In the genomic region with DNA sequence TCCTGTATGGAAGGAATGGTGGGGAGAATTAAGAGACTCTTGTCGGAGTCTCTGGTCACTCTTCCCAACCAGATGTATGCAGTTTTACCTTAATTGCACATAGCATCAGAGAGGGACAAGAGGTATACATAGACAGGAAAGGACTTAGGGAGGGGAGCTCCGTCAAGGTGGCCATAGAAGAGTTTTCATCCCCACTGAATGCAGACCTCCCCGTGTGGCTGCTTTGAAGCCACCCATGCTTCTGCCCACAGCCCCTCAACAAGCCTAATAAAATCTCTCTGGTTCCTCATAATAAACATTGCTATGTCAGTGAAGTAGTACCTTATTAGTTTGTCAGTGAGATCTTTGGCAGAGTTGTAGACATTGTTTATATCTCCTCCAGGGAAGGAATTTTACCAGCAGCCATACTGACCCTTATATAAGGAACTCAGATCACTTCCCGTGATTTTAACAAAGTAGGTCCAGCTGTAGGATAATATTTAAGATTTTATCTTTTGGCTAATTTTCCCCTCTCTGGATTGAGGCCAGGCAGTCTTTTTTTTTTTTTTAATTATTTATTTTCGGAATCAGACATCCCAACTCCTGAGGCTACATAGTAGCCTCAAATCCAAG, we compare ENCODE assay signal across 21 mouse cellular contexts. TPM values are rescaled to one million over a fixed set of nuclear protein-coding genes. Genes with fewer than 3 reads are reported as not detected.
DNase-seq lines count a peak whose midpoint lies in the region; ATAC-seq lines count a peak whose summit lies in the region.
"Had no signal": no experiment of that assay in that cellular context is flagged by ENCODE, and none has a peak within 500 bp of the region (broad histone marks: within the 10 kb centered on the region; RNA-seq: fewer than 3 reads in every experiment).

No protein-coding gene starts in this region.

- H3K9ac ChIP-seq in embryonic facial prominence, embryonic 11.5 days (replicated peaks; ENCODE audit: low read length) = no peak overlapping the region
- H3K9ac ChIP-seq in intestine, embryonic 14.5 days (ENCODE audit: low read length) = no peak overlapping the region
- no peak overlapping the region for H3K9ac ChIP-seq in intestine, embryonic 15.5 days
- H3K9ac ChIP-seq in lung, embryonic 16.5 days (ENCODE audit: low read length) = no peak overlapping the region
- H3K9ac ChIP-seq in hindbrain, embryonic 14.5 days = no peak overlapping the region
- H3K9ac ChIP-seq: embryonic facial prominence, embryonic 15.5 days; heart, embryonic 13.5 days; hindbrain, embryonic 12.5 days had no signal

- 72% methylated on average over 5 of the region's 5 CpGs for WGBS in embryonic facial prominence, embryonic 11.5 days
- 79% methylated on average over 5 of the region's 5 CpGs for WGBS in embryonic facial prominence, embryonic 10.5 days
- WGBS in intestine, embryonic 14.5 days = 36% methylated on average over 5 of the region's 5 CpGs
- 49% methylated on average over 5 of the region's 5 CpGs for WGBS in intestine, embryonic 15.5 days
- WGBS in lung, embryonic 16.5 days = 48% methylated on average over 5 of the region's 5 CpGs
- 86% methylated on average over 5 of the region's 5 CpGs for WGBS in hindbrain, embryonic 14.5 days

- H3K4me1 ChIP-seq in embryonic facial prominence, embryonic 11.5 days (ENCODE audit: control insufficient read depth, insufficient read depth, low read length) = no peaks in the 10 kb centered on the region
- no peaks in the 10 kb centered on the region for H3K4me1 ChIP-seq in embryonic facial prominence, embryonic 10.5 days
- peaks cover 6% of the 10 kb centered on the region for H3K4me1 ChIP-seq in intestine, embryonic 14.5 days (replicated peaks; ENCODE audit: control insufficient read depth, insufficient read depth, low read length)
- no peaks in the 10 kb centered on the region; the same call in 1 of the 2 replicates for H3K4me1 ChIP-seq in intestine, embryonic 15.5 days (replicated peaks)
- H3K4me1 ChIP-seq in lung, embryonic 16.5 days (replicated peaks; ENCODE audit: control insufficient read depth, insufficient read depth, low read length) = 0 out of 2 replicates have a peak, but pooled peaks cover 2% of the 10 kb centered on the region
- no peaks in the 10 kb centered on the region for H3K4me1 ChIP-seq in hindbrain, embryonic 14.5 days (replicated peaks; ENCODE audit: control insufficient read depth, insufficient read depth, low read length)
- H3K4me1 ChIP-seq: embryonic facial prominence, embryonic 15.5 days; heart, embryonic 13.5 days; hindbrain, embryonic 12.5 days had no signal

- no peaks in the 10 kb centered on the region for H3K36me3 ChIP-seq in embryonic facial prominence, embryonic 11.5 days (replicated peaks; ENCODE audit: control insufficient read depth, insufficient read depth, low read depth, low read length)
- peaks cover 10% of the 10 kb centered on the region for H3K36me3 ChIP-seq in embryonic facial prominence, embryonic 10.5 days (replicated peaks)
- no peaks in the 10 kb centered on the region for H3K36me3 ChIP-seq in intestine, embryonic 14.5 days (ENCODE audit: control insufficient read depth, insufficient read depth, low read length)
- no peaks in the 10 kb centered on the region for H3K36me3 ChIP-seq in intestine, embryonic 15.5 days
- H3K36me3 ChIP-seq in lung, embryonic 16.5 days (ENCODE audit: control insufficient read depth, insufficient read depth, low read length) = no peaks in the 10 kb centered on the region
- no peaks in the 10 kb centered on the region for H3K36me3 ChIP-seq in hindbrain, embryonic 14.5 days (replicated peaks; ENCODE audit: control insufficient read depth, insufficient read depth)
- H3K36me3 ChIP-seq: embryonic facial prominence, embryonic 15.5 days; hindbrain, embryonic 12.5 days had no signal

- no peak overlapping the region for H3K4me2 ChIP-seq in embryonic facial prominence, embryonic 11.5 days (ENCODE audit: low read depth, low read length)
- no peak overlapping the region for H3K4me2 ChIP-seq in intestine, embryonic 14.5 days (ENCODE audit: low read length)
- no peak overlapping the region for H3K4me2 ChIP-seq in intestine, embryonic 15.5 days (replicated peaks)
- H3K4me2 ChIP-seq in lung, embryonic 16.5 days (ENCODE audit: low read depth, low read length) = no peak overlapping the region
- no peak overlapping the region for H3K4me2 ChIP-seq in hindbrain, embryonic 14.5 days (replicated peaks)
- H3K4me2 ChIP-seq: embryonic facial prominence, embryonic 15.5 days; heart, embryonic 13.5 days; hindbrain, embryonic 12.5 days had no signal

- no peaks in the 10 kb centered on the region for H3K9me3 ChIP-seq in embryonic facial prominence, embryonic 11.5 days (replicated peaks; ENCODE audit: control insufficient read depth, low read length)
- H3K9me3 ChIP-seq in embryonic facial prominence, embryonic 10.5 days = no peaks in the 10 kb centered on the region
- H3K9me3 ChIP-seq in intestine, embryonic 14.5 days (ENCODE audit: control insufficient read depth, low read length) = no peaks in the 10 kb centered on the region
- no peaks in the 10 kb centered on the region for H3K9me3 ChIP-seq in intestine, embryonic 15.5 days
- H3K9me3 ChIP-seq in lung, embryonic 16.5 days (ENCODE audit: control insufficient read depth, low read length) = no peaks in the 10 kb centered on the region
- no peaks in the 10 kb centered on the region for H3K9me3 ChIP-seq in hindbrain, embryonic 14.5 days (ENCODE audit: control insufficient read depth, low read length)
- H3K9me3 ChIP-seq: embryonic facial prominence, embryonic 15.5 days; heart, embryonic 13.5 days; hindbrain, embryonic 12.5 days had no signal

- no peak overlapping the region for H3K4me3 ChIP-seq in embryonic facial prominence, embryonic 11.5 days (ENCODE audit: low read depth, low read length)
- H3K4me3 ChIP-seq in embryonic facial prominence, embryonic 10.5 days = no peak overlapping the region
- H3K4me3 ChIP-seq in intestine, embryonic 14.5 days (ENCODE audit: low read depth, low read length) = no peak overlapping the region
- no peak overlapping the region for H3K4me3 ChIP-seq in intestine, embryonic 15.5 days (replicated peaks)
- H3K4me3 ChIP-seq in lung, embryonic 16.5 days (ENCODE audit: low read length) = no peak overlapping the region
- no peak overlapping the region for H3K4me3 ChIP-seq in hindbrain, embryonic 14.5 days (replicated peaks; ENCODE audit: low read length)
- H3K4me3 ChIP-seq: embryonic facial prominence, embryonic 15.5 days; heart, embryonic 13.5 days; hindbrain, embryonic 12.5 days had no signal

- ATAC-seq in embryonic facial prominence, embryonic 11.5 days (replicated peaks; ENCODE audit: insufficient number of reproducible peaks, low FRiP score, low TSS enrichment, low read depth) = no peak
- no peak for ATAC-seq in intestine, embryonic 14.5 days (replicated peaks; ENCODE audit: low FRiP score, low TSS enrichment, low read depth)
- ATAC-seq in intestine, embryonic 15.5 days = no peak
- peak; percentile 70 for ATAC-seq in lung, embryonic 16.5 days (ENCODE audit: low read depth)
- ATAC-seq in hindbrain, embryonic 14.5 days (ENCODE audit: low FRiP score) = no peak
- ATAC-seq: forebrain, embryonic 14.5 days; hindbrain, embryonic 16.5 days; intestine, postnatal 0 days had no signal

- peak; percentile 3 for DNase-seq in embryonic facial prominence, embryonic 11.5 days (ENCODE audit: low spot score)
- DNase-seq in embryonic facial prominence, embryonic 10.5 days (ENCODE audit: low spot score) = no peak
- no peak for DNase-seq in intestine, embryonic 14.5 days (ENCODE audit: low spot score)
- no peak for DNase-seq in lung, adult 18-20 months
- DNase-seq in hindbrain, embryonic 14.5 days (ENCODE audit: low spot score) = no peak
- DNase-seq: adrenal gland, adult 2 months; adrenal gland, postnatal 14 days; cerebellum, adult 11 months; cerebellum, adult 2 months; cerebellum, adult 9-11 months; cerebellum, postnatal 25 days; gastrocnemius, postnatal 10 days; gastrocnemius, postnatal 36 days had no signal

- H3K27ac ChIP-seq in embryonic facial prominence, embryonic 11.5 days (replicated peaks; ENCODE audit: low read depth, low read length) = no peak overlapping the region
- no peak overlapping the region for H3K27ac ChIP-seq in embryonic facial prominence, embryonic 10.5 days (replicated peaks)
- peak overlapping the region; percentile 1; the same call in 1 of the 2 replicates for H3K27ac ChIP-seq in intestine, embryonic 14.5 days (ENCODE audit: low read depth)
- no peak overlapping the region for H3K27ac ChIP-seq in intestine, embryonic 15.5 days
- H3K27ac ChIP-seq in lung, embryonic 16.5 days (ENCODE audit: low read length) = no peak overlapping the region
- no peak overlapping the region for H3K27ac ChIP-seq in hindbrain, embryonic 14.5 days
- H3K27ac ChIP-seq: embryonic facial prominence, embryonic 15.5 days; heart, embryonic 13.5 days; hindbrain, embryonic 12.5 days had no signal

- no peaks in the 10 kb centered on the region for H3K27me3 ChIP-seq in embryonic facial prominence, embryonic 11.5 days (ENCODE audit: control insufficient read depth, insufficient read depth, low read length)
- no peaks in the 10 kb centered on the region for H3K27me3 ChIP-seq in embryonic facial prominence, embryonic 10.5 days (replicated peaks; ENCODE audit: low read depth, poor library complexity, severe bottlenecking)
- H3K27me3 ChIP-seq in intestine, embryonic 14.5 days (replicated peaks; ENCODE audit: control insufficient read depth, insufficient read depth, low read length) = no peaks in the 10 kb centered on the region
- H3K27me3 ChIP-seq in intestine, embryonic 15.5 days (replicated peaks) = no peaks in the 10 kb centered on the region
- H3K27me3 ChIP-seq in lung, embryonic 16.5 days (ENCODE audit: control insufficient read depth, insufficient read depth, low read depth, low read length) = no peaks in the 10 kb centered on the region
- H3K27me3 ChIP-seq in hindbrain, embryonic 14.5 days (ENCODE audit: control insufficient read depth, insufficient read depth, low read length) = no peaks in the 10 kb centered on the region
- H3K27me3 ChIP-seq: embryonic facial prominence, embryonic 15.5 days; heart, embryonic 13.5 days; hindbrain, embryonic 12.5 days had no signal

RNA-seq across cellular contexts. Expression of gene Adora2b, which starts 47.8 kb away (rescaled TPM):
- 8.1 and 9.8 TPM in 2 replicates for polyA plus RNA-seq in embryonic facial prominence, embryonic 11.5 days (2014; fragmentation: Nextera tagmentation; extraction: Ambion mirVana)
- polyA plus RNA-seq in embryonic facial prominence, embryonic 10.5 days (2016; fragmentation: Nextera tagmentation; extraction: Ambion mirVana) = 7.3 and 8.2 TPM in 2 replicates
- 4.3 and 4.4 TPM in 2 replicates for polyA plus RNA-seq in intestine, embryonic 14.5 days (2014; fragmentation: Nextera tagmentation; extraction: Ambion mirVana)
- polyA plus RNA-seq in intestine, embryonic 15.5 days (2015; fragmentation: Nextera tagmentation; extraction: Ambion mirVana) = 6.9 and 7.0 TPM in 2 replicates
- polyA plus RNA-seq in lung, embryonic 16.5 days (2015; fragmentation: Nextera tagmentation; extraction: Ambion mirVana) = 3.8 and 4.5 TPM in 2 replicates
- polyA plus RNA-seq in hindbrain, embryonic 14.5 days (2014; fragmentation: Nextera tagmentation; extraction: Ambion mirVana) = 5.7 and 5.8 TPM in 2 replicates
